Mouse (Mus musculus) layer of hippocampus, postnatal 14 days (tissue): ENCODE data around the gene Gsta1. TPM values are rescaled to one million over a fixed set of nuclear protein-coding genes. Genes with fewer than 3 reads are reported as not detected.
"Not testable (repeated sequence)": the region's sequence is repeated elsewhere in the genome, so short reads cannot be mapped to it uniquely, and the experiment has no call there.

Source experiments
- DNase-seq, 2 experiments: peaks; one replicate each; pipeline ENCODE4 v3.0.0; 2021 to 2022; ENCODE audit warnings: low spot score in 2 of 2, mixed read lengths in 1 of 2
- long read RNA-seq, 2 experiments: library from polyadenylated mRNA; stranded (forward); transcript quantifications; one replicate each; pipeline ENCODE4 v2.0.0; 2021
- total RNA-seq, 2 experiments: library from RNA; stranded (reverse); gene quantifications; 2 replicates each; pipeline ENCODE4 v1.2.3; 2021

Gsta1 gene
- total RNA-seq: not detected
- long read RNA-seq, experiment 1: 0 reads
- long read RNA-seq, experiment 2: 0 reads

DNA sequence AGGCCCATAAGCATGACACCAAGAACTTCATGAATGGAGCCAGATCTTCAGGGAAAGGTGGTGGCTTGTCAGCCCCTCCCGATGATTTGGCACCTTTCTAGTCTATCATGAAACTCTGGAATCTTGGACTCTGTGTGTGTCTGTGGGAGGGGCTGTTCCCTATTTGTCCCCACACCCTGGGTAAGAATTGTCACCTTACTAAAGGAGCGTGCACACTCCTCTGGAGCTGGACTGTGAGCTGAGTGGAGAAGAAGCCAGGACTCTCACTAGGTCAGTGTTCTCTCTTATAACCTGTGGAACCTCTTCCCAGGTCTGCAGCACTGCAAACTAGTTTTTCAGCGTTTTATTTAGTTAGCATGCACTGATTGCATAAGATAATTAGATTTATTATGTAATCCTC is at the start of gene Gsta1:
Gsta1 (plus strand) TSS at position 196 of the 400 bp plus-strand sequence.
- DNase-seq: not testable (repeated sequence)

DNA sequence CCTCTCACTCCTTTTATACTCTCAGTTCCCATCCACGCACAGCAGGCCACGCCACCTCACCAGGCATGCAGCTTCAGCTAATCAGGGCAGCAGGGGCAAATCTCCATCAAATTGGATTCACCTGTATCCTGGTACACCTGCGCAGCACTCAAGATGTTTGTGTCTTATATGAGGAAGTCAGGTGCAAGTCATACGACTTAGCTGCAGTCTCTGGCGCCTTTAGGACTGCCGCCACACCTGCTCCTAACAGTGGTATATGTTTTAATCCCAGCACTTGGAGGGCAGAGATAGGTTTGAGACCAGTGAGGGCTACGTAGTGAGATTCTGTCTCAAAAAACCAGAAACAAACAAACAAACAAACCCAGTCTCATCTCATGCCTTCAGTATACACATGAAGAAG is 48.0 kb upstream of the Gsta1 start, which contains the start of gene Gsta4:
Gsta4 (plus strand) TSS at position 301 of the 400 bp plus-strand sequence.
- DNase-seq: not testable (repeated sequence)

GRCm38 (mm10) chr9:78185686-78186085 is 44.8 kb upstream of the Gsta1 start:
- DNase-seq: no peak

- DNase-seq: no peak
Observed at GRCm38 (mm10) chr9:78188910-78189309, 41.5 kb upstream of the Gsta1 start.

DNA sequence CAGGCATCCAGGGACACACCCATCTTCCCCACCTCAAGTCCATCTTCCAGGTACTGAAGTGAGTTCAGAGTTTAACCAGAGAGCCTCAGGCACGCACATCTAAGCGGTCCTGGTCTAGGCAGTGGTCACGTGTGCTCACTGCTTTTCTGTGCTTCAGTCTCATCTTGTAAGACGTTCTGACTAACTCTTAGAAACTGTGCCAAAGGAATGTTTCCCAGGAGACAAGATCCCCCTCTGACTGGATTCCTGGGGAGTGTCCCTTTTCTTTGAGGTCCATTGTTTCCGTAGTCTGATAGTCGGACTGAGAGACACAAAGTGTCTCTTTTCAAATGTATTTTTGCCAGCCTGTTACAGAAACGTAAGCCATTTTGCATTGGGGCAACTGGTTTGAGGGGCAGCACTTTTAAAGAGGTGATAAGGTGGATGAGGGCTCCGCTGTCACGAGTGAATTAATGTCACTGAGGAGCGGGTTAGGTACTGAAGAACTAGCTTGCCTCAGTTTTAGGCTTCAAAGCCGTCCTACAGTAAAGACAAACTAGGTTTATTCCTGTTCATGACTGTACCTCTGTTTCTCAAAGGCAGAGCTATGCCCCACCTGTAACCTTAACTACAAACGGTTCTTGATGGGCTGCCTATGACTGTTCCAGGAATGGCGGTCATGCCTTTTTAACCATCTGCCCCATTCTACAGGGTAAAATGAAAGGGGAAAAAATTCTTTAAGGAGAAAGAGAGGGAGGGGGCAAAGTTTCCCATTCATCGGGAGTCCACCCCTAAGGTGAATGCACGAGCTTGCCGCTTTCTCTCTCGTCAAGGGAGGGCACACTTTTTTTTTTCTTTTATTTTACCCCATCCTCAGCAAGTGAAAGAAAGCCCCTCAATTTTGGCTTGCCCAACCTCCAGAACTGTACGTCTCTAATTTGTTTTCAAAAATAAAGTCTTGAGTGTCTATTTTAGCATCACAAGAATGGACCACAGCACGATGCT is 39.5 kb upstream of the Gsta1 start:
- DNase-seq: no peak

- no peak for DNase-seq
Observed at GRCm38 (mm10) chr9:78191736-78192135, 38.7 kb upstream of the Gsta1 start.

- peak; percentile 21 to 69 for DNase-seq
Observed at GRCm38 (mm10) chr9:78193902-78194597, 36.4 kb upstream of the Gsta1 start.

- DNase-seq: no peak
Observed at GRCm38 (mm10) chr9:78195034-78195433, 35.4 kb upstream of the Gsta1 start.

DNA sequence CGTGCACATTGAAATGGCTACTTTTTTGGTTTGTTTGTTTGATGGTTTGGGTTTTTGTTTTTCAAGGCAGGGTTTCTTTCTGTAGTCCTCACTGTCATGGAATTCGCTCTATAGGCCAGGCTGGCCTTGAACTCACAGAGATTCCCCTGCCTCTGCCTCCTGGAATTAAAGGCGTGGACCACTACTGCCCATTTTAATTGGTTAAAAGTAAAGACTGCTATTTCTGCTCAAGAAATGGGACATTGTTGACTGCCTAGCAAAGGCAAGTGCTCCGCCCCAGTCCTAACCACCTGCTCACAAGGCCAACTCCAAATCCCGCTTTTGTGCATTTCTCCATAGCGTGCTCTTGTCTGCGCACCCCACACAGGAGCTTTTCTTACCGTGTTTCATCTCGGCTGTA is 32.7 kb upstream of the Gsta1 start:
- no peak for DNase-seq

GRCm38 (mm10) chr9:78204194-78204593 is 26.3 kb upstream of the Gsta1 start:
- no peak for DNase-seq

DNA sequence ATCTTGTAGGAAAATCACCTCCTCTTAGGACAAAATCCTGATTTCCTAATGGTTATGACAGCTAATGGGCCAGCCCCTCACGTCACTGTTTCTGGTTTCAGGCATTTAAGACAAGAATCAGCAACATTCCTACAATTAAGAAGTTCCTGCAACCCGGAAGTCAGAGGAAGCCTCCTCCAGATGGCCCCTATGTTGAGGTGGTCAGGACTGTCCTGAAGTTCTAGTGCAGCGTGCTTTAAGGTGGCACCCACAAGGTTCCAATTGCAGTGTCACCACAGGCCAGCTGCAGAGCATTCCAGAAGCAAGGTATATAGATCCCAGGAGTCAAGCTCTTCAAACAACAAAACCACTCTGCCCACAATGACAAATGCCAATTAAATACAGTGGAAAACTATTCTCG is 21.5 kb upstream of the Gsta1 start:
- DNase-seq: no peak

GRCm38 (mm10) chr9:78210079-78210478 is 20.4 kb upstream of the Gsta1 start:
- no peak for DNase-seq

DNA sequence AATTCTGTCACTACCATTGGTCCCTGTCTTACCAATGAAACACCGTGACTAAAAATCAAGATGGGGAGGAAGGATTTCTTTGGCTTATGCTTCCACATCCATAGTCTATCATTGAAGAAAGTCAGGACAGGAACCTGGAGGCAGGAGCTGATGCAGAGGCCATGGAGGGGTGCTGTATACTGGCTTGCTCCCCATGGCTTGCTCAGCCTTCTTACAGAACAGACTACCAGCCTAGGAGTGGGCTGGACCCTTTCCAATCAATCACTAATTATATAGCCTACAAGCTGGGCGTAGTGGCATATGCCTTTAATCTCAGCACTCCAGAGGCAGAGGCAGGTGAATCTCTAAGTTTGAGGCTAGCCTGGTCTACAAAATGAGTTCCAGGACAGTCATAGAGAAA is 19.6 kb upstream of the Gsta1 start:
- DNase-seq: no peak

DNA sequence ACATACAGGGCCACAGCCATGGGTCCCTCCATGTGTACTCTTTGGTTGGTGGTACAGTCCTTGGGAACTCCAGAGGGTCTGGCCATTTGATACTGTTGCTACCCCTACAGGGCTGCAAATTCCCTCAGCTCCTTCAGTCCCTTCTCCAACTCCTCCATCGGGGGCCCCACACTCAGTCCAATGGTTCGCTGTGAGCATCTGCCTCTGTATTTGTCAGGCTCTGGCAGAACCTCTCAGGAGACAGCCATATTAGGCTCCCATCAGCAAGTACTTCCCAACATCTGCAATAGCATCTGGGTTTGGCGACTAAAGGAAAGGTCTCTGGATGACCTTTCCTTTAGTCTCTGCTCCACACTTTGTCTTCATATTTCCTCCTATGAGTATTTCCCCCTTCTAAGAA is 18.9 kb upstream of the Gsta1 start:
- no peak for DNase-seq

DNA sequence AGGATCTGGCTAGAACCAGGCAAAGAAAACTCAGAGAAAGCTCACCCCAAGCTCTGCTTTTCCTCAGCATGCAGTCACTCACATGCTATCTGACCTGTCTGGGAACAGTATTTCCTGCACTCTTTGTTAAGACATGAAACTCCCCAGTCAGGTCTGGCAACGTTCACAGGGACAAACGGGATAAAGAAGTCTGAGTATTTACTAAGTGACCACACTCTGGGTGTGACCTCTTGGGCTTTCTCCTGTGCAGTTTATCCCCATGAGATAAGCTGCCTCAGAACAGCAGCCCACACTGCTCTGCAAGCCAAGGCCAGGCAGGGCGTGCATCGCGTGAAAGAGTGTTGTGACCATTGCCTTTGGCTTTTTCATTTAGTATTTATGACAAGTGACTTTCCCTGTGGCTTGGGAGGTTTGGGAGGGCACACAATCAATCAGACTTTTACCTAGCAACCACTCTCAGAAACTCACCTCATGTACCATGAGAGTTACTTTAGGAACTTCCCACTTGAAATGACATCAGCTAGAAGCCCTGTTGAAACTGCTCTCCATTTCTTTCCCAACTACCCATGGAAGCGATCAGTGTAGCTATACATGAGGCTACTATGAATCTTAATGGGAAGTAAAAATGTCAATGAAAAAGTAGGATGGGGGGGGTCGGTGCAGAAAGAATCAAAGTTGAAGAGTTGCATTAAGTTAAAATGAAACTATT is 18.0 kb upstream of the Gsta1 start:
- no peak for DNase-seq

- DNase-seq: no peak
Observed at GRCm38 (mm10) chr9:78217074-78217473, 13.4 kb upstream of the Gsta1 start.

- DNase-seq: no peak
Observed at GRCm38 (mm10) chr9:78222616-78223015, 7.8 kb upstream of the Gsta1 start.

- no peak for DNase-seq
Observed at GRCm38 (mm10) chr9:78223221-78223902, 7.1 kb upstream of the Gsta1 start.

- DNase-seq: no peak
Observed at GRCm38 (mm10) chr9:78224418-78224817, 6.0 kb upstream of the Gsta1 start.

GRCm38 (mm10) chr9:78225304-78225703 is 5.2 kb upstream of the Gsta1 start:
- DNase-seq: no peak

DNA sequence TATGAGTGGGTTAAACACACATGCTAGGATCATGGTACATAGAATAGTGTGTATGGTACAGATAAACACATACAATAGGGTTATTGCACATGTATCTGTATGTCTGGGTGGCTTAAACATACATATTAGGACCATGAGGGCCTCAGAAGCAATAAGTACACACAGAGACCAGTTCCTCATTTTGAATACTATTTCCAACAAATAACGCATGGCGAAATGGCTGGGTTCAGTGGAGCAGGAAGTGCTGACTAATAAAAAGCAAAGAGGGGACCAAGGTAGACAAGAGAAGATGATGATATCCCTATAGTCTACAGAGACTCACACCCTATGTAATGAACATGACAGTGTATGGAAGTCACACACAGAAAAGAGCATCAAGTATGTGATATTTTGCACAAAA is 2.3 kb upstream of the Gsta1 start:
- DNase-seq: no peak
